Mouse (Mus musculus): ENCODE measurements around the gene Aldh1b1.

Aldh1b1 gene

DNA sequence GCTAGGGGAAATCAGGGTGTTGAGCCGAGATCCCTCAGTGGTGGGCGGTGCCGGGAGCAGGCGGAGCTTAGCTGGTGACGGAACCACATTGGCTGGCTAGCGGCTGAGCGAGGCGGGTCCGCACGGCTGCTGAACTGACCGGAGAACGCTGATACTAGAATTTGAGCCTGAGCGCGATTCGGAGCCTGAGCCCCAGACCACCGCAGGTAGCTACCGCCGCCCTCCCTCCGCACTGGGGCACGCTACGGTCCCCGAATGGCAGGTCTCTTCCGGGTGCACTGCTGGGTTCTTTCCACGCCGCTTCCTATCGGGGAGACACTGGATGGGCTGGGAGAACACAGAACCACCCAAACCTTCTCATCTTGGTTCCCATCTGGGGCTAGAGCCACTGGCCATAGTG lies at the start of gene Aldh1b1:
TSS of gene Aldh1b1 (plus strand) at position 59 of the 400 bp plus-strand sequence.
- DNase-seq (ENCODE audit: low spot score), result peak; percentile 39

- DNase-seq (ENCODE audit: low spot score), result no peak
Observed at GRCm38 (mm10) chr4:45749449-45749848, 49.4 kb upstream of the Aldh1b1 start.

- DNase-seq (ENCODE audit: low spot score), result no peak
Observed at GRCm38 (mm10) chr4:45750477-45750876, 48.3 kb upstream of the Aldh1b1 start.

- DNase-seq (ENCODE audit: low spot score), result no peak
Observed at GRCm38 (mm10) chr4:45753211-45753809, 45.5 kb upstream of the Aldh1b1 start.

DNA sequence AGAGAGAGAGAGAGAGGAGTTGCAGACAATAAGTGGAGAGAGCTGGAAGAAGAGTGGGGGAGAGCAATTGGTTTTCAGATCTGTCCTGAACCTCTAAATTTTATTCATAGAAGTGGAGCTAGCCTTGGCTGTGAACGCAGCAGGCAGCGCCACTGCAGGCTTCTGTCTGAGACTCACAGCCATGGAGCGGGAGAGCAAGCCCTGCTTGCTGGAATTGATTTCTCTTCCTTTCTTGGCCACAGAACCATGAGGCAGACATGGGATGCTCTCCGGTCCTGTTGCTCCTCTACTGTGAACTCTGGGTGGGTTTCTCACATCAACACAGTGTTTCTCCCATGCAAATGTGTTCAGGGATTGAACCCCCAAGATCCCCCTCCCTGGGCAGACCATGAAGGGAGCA lies 44.7 kb upstream of the Aldh1b1 start:
- DNase-seq (ENCODE audit: low spot score), result no peak

GRCm38 (mm10) chr4:45755097-45755496 lies 43.7 kb upstream of the Aldh1b1 start:
- DNase-seq (ENCODE audit: low spot score), result no peak

DNA sequence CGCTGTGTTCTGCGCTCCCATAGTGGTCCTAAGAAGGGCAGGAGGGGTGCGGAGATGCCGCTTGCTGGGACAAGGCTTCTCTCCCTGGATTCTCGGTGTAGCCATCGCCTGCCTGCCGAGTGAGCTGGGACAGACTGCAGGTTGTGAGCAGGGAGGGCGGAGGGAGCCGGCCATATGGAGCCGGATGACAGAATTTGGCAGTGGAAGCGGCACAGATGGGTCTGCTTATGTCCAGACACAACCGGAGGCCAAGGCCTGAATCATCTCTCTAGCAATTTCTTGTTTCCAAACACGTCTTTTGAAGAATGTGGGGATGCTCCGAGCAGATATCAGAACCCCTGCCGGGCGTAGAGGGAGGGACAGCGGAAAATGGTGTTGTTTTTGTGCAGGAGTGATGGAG lies 42.9 kb upstream of the Aldh1b1 start:
- peak; percentile 46 for DNase-seq (ENCODE audit: low spot score)

GRCm38 (mm10) chr4:45757941-45758340 lies 40.9 kb upstream of the Aldh1b1 start:
- DNase-seq (ENCODE audit: low spot score), result no peak

DNA sequence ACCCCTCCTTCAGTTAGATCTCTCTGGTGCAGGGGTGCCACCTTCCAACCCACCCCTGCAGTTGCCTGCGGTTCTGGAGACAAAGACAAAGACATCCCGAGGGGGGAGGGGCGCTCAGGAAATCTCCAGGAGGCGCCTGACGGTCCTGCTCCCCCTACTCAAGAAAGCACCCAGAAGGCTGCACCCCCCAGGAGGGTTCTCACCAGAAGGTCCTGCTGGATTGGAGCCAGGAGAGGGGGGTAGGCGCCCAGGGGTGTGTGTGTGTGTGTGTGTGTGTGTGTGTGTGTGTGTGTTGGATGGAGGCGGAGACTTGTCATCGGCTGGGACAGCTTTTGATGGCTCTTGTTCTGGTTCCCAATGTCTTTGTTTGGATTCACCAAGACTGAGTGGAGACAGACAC lies 39.4 kb upstream of the Aldh1b1 start:
- no peak for DNase-seq (ENCODE audit: low spot score)

DNA sequence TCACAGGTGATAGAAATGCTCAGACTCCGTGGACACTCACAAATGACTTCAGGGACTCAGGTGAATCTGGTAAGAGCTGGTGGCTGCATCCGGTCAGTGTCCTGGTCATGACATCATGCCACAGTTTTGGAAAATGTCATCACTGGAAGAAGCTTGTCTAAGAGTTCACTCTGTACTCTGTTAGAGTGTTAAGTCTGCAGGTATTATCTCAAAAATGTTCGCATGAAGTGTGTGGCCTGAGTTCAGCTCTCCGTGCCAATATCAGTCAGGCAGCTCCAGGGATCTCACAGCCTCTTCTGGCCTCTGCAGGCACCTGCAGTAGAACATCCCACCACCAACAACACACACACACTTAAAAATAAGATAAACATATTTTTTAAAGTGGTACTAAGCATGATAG lies 36.2 kb upstream of the Aldh1b1 start:
- no peak for DNase-seq (ENCODE audit: low spot score)

- DNase-seq (ENCODE audit: low spot score), result no peak
Observed at GRCm38 (mm10) chr4:45763288-45764140, 35.3 kb upstream of the Aldh1b1 start.

DNA sequence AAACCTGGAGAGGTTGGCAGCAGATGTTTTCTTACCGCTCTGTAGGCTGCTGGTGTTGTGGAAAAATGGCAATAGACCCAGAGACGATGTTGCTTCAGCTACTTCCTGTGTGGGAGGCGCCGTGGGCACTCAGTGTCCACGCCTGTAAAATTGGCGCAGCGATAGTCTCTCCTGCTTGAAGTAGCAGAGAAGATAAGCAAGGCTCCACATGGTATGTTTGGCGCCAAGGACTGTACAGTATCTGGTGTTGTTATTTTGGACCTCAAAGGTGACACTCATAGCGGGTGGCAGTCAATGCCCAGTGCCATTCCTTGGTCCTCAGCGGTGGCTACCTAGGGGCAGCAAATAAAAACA lies 34.7 kb upstream of the Aldh1b1 start:
- no peak for DNase-seq (ENCODE audit: low spot score)

GRCm38 (mm10) chr4:45765121-45765564 lies 33.7 kb upstream of the Aldh1b1 start:
- DNase-seq (ENCODE audit: low spot score), result no peak

DNA sequence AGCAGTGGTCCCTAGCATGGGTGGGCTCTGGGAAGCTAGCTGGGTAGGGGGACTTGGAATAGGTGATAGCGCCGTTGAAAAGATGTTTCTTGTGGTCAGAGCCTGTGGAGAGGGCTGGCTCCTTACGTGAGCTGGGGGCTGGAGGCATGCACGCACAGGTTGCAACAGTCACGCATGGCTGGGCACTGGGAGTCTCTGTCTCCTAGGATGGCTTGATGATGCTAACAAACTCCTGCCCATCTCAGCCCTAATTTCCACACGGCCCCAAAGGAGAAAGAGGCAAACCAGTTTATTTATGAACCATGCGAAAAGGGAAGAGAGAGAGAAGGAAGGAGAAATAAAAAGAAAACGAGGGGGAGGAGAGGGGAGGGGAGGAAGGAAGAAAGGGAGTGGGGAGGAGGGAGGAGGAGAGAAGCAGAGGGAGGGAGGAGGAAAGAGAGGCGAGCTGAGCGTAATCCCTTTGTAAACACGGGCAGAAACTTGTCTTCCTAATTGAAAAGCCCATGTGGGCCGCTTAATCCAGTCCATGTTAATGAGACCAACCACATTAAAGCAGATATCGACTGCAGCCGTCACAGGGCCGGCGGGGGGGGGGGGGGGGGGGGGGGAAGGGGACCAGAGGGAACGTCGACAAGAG lies 33.1 kb upstream of the Aldh1b1 start:
- DNase-seq (ENCODE audit: low spot score), result no peak

GRCm38 (mm10) chr4:45766774-45767173 lies 32.0 kb upstream of the Aldh1b1 start:
- no peak for DNase-seq (ENCODE audit: low spot score)

GRCm38 (mm10) chr4:45767891-45768558 lies 30.8 kb upstream of the Aldh1b1 start:
- DNase-seq (ENCODE audit: low spot score), result no peak

DNA sequence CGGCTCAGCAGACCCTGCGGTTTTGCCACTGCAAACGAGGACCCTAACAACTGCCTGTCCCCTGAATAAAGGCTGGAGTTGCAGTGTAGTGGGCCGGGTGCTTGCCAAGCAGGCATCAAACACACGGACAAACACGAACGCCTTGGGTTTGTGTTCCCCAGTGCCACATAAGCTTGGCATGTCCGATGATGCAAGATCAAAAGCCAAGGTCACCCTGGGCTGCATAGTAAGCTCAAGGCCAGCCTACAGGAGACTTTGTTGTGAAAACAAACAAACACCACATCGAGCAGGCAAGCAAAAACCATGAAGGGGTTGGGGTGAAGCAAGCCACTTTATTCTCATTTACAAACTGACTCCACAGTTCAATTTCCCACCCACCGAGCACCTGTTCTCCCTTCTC lies 29.7 kb upstream of the Aldh1b1 start:
- no peak for DNase-seq (ENCODE audit: low spot score)

DNA sequence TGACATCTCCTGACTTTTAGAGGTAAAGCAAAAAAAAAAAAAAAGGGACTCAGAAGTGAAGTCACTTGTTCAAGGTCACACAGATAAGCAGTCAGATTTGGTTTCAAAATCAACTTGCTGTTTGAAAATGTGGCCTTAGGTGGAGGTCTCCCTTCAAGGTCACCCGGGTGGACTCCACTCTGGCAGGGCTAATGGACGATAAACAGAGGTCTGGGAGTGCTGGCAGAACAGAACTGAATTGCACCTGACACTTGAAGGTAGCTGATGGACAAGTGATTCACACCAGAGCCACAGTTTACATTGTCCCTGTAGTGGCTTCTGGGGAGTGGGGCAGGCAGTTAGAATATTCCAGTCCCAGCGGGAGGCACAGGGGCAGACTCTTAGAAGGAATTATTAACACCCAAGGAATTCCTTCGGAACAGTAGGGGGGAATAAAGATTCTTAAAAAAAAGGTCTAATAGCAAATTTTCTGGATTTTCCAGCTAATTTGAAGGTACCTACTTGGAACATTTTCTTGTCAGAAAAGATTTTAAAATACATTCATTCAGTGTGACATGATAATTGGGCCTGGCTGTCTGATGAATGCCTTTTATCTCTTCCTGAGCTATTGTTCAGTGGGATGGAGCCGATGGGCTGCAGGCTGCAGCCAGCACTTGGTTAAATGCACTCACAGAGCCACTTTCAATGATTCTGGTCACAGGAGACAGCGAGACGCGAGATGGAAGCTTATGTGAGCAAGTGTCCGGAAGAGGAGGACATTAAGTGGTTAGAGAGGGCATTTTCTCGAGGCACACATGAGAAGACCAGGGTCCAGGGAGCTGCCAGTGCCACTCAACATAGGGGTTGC lies 28.8 kb upstream of the Aldh1b1 start:
- no peak for DNase-seq (ENCODE audit: low spot score)

DNA sequence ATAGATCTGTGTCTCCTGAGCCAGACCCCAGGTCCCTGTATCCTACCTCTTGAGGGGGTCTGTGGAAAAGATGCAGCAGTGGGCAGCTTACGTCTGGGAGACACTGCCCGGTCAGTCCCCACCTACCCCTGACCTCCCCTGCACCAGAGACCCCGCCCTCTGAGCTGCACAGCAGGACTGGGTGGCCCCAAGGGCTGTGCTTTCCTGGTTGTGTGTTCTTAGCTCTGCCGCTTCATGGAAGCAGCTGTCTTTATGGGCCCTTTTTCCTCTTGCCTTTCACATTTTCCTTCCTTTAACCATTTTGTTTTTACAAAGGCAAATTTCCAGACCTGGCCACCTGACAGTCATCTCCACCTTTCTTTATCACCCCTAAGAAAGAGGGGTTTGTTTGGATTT lies 28.2 kb upstream of the Aldh1b1 start:
- no peak for DNase-seq (ENCODE audit: low spot score)

DNA sequence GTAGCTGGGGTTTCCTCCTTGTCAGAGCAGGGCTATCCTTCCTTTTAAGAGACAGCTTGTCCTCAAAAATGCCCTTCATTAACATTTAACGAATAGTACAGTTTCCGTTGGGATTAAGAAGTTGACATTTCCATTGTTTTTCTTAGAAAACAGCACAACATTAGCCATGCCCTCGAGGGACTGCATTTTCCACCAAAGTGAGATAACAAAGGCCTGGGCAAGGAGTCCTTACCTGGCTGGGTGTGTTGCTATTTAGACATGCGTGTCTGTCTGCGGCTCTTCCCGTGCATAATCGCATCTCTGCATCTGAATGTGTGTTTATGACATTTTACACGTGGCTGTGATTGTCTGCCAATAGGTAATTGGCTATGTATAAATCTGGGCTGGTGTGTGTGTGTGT lies 27.6 kb upstream of the Aldh1b1 start:
- no peak for DNase-seq (ENCODE audit: low spot score)

- no peak for DNase-seq (ENCODE audit: low spot score)
Observed at GRCm38 (mm10) chr4:45771619-45772018, 27.2 kb upstream of the Aldh1b1 start.

- no peak for DNase-seq (ENCODE audit: low spot score)
Observed at GRCm38 (mm10) chr4:45783671-45784070, 15.2 kb upstream of the Aldh1b1 start.

All from left cerebral cortex, adult 11 months (tissue).